Mouse (Mus musculus): ENCODE data around the gene Chd5. TPM values are rescaled to one million over a fixed set of nuclear protein-coding genes. Genes with fewer than 3 reads are reported as not detected.

The Chd5 gene
- polyA plus RNA-seq, 1 experiment from 2014 or later = not detected

DNA sequence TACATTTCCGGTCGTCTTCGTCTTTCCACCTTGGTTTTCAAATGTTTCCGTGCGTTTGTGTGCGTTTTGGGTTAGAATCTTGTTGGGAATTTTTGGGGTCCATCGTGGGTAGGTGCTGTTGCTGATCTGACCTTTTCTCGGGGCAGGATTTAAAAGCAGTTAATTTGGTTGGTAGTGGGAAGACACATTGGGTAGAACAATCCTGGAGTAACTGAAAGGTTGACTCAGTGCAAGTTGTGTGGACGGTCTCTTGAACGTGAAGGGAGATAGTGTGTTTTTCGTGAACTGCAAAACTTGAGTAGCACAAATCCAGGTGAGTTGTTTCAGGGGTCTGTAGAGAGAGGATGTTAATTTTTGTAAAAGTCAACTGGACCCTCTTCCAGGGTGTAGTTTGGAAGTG is 11.9 kb upstream of the Chd5 start:
- 1% methylated on average over 11 of the region's 11 CpGs for WGBS (ENCODE audit: insufficient replicate concordance)
- Histone ChIP-seq H3K27me3 (ENCODE audit: control insufficient read depth, insufficient read depth, low read depth, low read length) (no peaks in the 10 kb centered on the region), H3K27ac (ENCODE audit: low read length) (peak overlapping the region; percentile 57; the same call in 1 of the 2 replicates), H3K9me3 (replicated peaks; ENCODE audit: control insufficient read depth, low read length) (no peaks in the 10 kb centered on the region), H3K4me2 (ENCODE audit: low read depth, low read length) (peak overlapping the region; percentile 79), H3K4me3 (ENCODE audit: low read depth, low read length) (peak overlapping the region; percentile 91), H3K36me3 (ENCODE audit: control insufficient read depth, insufficient read depth) (peaks cover 28% of the 10 kb centered on the region), H3K9ac (ENCODE audit: low read depth, low read length) (peak overlapping the region; percentile 91), H3K4me1 (ENCODE audit: control insufficient read depth, low read depth, low read length) (peaks cover 17% of the 10 kb centered on the region)
- no peak for ATAC-seq (ENCODE audit: low read depth)

DNA sequence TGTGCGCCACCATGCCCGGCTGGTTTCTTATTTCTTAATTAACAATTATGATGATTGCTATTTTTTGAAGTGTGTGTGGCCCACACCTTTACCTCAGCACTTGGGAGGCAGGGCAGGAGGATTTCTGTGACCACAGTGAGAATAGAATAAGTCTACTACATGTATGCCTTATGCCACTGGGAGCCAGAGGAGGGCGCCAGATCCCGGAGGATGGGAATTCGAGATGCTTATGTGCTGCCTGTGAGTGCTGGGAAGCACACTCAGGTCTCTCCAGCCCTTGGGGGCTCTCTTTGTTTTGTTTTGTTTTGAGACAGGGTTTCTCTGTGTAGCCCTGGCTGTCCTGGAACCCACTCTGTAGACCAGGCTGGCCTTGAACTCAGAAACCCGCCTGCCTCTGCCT is 9.8 kb upstream of the Chd5 start:
- 70% methylated on average over 6 of the region's 6 CpGs for WGBS (ENCODE audit: insufficient replicate concordance)

DNA sequence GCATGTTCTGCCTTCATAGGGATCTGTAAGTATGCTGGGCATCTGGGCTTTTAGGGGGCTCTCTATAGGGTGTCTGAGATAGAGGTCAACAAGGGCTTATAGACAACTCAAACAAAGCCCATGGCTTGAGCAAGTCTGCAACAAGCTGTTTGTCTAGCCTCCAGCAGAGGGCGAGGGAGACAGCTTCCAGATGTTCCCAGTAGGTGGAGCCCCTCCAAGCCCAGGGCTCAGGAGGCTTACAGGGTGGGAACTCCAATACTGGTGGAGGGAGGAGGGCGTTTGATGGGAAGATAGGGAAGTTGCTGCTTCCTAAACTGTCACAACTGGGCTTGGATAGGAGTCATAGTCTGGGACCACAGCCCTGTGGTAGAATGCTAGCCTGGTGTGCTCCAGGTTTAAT is 5.5 kb upstream of the Chd5 start:
- H3K36me3 ChIP-seq (ENCODE audit: control insufficient read depth, insufficient read depth) = peaks cover 54% of the 10 kb centered on the region
- H3K9me3 ChIP-seq (replicated peaks; ENCODE audit: control insufficient read depth, low read length) = no peaks in the 10 kb centered on the region
- peak; percentile 32; the same call in 1 of the 2 replicates for ATAC-seq (ENCODE audit: low read depth)
- no peak overlapping the region for H3K27ac ChIP-seq (ENCODE audit: low read length)
- WGBS (ENCODE audit: insufficient replicate concordance) = 37% methylated on average over 2 of the region's 2 CpGs
- H3K4me2 ChIP-seq (ENCODE audit: low read depth, low read length) = no peak overlapping the region
- H3K4me1 ChIP-seq (ENCODE audit: control insufficient read depth, low read depth, low read length) = peaks cover 1% of the 10 kb centered on the region; the same call in 1 of the 2 replicates
- peaks cover 18% of the 10 kb centered on the region for H3K27me3 ChIP-seq (ENCODE audit: control insufficient read depth, insufficient read depth, low read depth, low read length)
- H3K9ac ChIP-seq (ENCODE audit: low read depth, low read length) = no peak overlapping the region
- H3K4me3 ChIP-seq (ENCODE audit: low read depth, low read length) = no peak overlapping the region

More for the DNA sequence above, 9.8 kb upstream of the Chd5 start:
- H3K4me1 ChIP-seq (ENCODE audit: control insufficient read depth, low read depth, low read length) = peaks cover 17% of the 10 kb centered on the region
- H3K27ac ChIP-seq (ENCODE audit: low read length) = no peak overlapping the region
- no peaks in the 10 kb centered on the region for H3K9me3 ChIP-seq (replicated peaks; ENCODE audit: control insufficient read depth, low read length)
- H3K4me2 ChIP-seq (ENCODE audit: low read depth, low read length) = no peak overlapping the region
- H3K9ac ChIP-seq (ENCODE audit: low read depth, low read length) = no peak overlapping the region
- no peak overlapping the region for H3K4me3 ChIP-seq (ENCODE audit: low read depth, low read length)
- ATAC-seq (ENCODE audit: low read depth) = no peak
- no peaks in the 10 kb centered on the region for H3K27me3 ChIP-seq (ENCODE audit: control insufficient read depth, insufficient read depth, low read depth, low read length)
- peaks cover 47% of the 10 kb centered on the region for H3K36me3 ChIP-seq (ENCODE audit: control insufficient read depth, insufficient read depth)

DNA sequence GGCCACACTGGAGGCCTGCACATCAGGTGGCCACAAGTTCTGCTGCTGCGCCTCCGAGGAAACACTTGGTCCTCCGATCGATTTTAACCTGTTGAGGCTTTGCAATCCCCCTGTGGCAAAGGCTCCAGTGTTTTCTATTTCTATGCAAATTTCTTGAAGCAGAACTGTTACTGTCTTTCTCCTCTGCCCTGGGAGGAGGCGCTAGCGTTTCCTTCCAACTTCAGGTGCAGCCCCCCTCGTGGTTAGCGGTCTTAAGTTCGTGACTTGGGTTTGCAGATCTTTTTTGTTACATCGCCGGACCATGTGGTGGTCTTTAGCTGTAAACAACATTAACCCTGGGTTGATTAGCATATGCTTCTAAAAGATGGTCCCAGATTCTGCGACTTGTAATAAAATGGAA is 4.9 kb upstream of the Chd5 start:
- H3K27me3 ChIP-seq (ENCODE audit: control insufficient read depth, insufficient read depth, low read depth, low read length) = peaks cover 24% of the 10 kb centered on the region
- peaks cover 52% of the 10 kb centered on the region for H3K36me3 ChIP-seq (ENCODE audit: control insufficient read depth, insufficient read depth)
- no peak overlapping the region for H3K4me3 ChIP-seq (ENCODE audit: low read depth, low read length)
- H3K9me3 ChIP-seq (replicated peaks; ENCODE audit: control insufficient read depth, low read length) = no peaks in the 10 kb centered on the region
- no peak overlapping the region for H3K4me2 ChIP-seq (ENCODE audit: low read depth, low read length)
- 81% methylated on average over 12 of the region's 12 CpGs for WGBS (ENCODE audit: insufficient replicate concordance)
- no peak overlapping the region for H3K27ac ChIP-seq (ENCODE audit: low read length)
- ATAC-seq (ENCODE audit: low read depth) = no peak
- H3K4me1 ChIP-seq (ENCODE audit: control insufficient read depth, low read depth, low read length) = peaks cover under 1% of the 10 kb centered on the region; the same call in 1 of the 2 replicates
- no peak overlapping the region for H3K9ac ChIP-seq (ENCODE audit: low read depth, low read length)

DNA sequence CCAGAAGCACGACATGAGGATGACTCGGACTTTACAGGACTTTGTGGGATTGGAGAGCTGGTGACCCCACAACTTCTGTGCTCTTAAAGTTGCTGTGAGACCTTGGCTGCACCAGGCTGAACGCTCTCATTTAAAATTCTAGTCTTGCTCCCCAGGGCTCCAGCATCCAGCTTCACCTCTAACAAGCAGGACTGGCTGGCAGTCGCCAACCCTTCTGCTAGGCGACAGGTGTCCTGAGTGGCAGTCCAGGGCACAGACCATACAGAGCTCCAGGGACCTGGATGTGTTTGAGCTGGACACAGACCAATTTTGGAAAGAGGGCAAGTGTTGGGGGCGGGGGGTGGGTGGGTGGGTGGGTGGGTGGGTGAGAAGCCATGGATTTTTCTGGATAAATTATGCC is 679 bp upstream of the Chd5 start:
- Histone ChIP-seq H3K9ac (ENCODE audit: low read depth, low read length) (no peak overlapping the region), H3K4me2 (ENCODE audit: low read depth, low read length) (no peak overlapping the region), H3K4me3 (ENCODE audit: low read depth, low read length) (no peak overlapping the region), H3K9me3 (replicated peaks; ENCODE audit: control insufficient read depth, low read length) (no peaks in the 10 kb centered on the region), H3K4me1 (ENCODE audit: control insufficient read depth, low read depth, low read length) (peaks cover 4% of the 10 kb centered on the region), H3K36me3 (ENCODE audit: control insufficient read depth, insufficient read depth) (peaks cover 15% of the 10 kb centered on the region), H3K27ac (ENCODE audit: low read length) (no peak overlapping the region), H3K27me3 (ENCODE audit: control insufficient read depth, insufficient read depth, low read depth, low read length) (peaks cover 44% of the 10 kb centered on the region)
- no peak for ATAC-seq (ENCODE audit: low read depth)
- 29% methylated on average over 6 of the region's 6 CpGs for WGBS (ENCODE audit: insufficient replicate concordance)

DNA sequence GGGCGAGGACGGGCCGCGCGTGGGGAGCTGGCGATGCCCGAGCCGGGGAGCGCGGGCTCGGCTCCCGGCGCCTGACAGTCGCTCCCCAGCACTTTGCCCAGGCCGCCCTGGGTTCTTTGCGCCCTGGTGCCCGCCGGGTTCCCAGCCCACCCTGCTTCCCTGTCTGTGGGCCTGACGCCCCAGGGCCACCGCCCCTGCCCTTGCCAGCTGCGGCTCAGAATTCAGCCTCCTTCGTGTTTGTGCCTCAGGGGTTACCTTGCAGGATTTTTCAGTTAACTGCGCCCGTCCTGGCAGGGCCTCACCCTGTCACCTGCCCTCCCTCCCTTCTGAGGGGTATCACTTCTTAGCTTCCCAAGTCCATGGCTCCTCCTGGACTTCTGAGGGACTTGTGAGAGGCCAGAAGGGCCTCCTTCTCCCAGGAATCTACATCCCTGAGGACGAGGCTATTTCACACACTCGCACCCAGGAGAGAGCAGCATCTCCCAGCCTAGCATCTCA is 891 bp downstream of the Chd5 start:
- Histone ChIP-seq H3K36me3 (ENCODE audit: control insufficient read depth, insufficient read depth) (no peaks in the 10 kb centered on the region; the same call in 1 of the 2 replicates), H3K9ac (ENCODE audit: low read depth, low read length) (no peak overlapping the region), H3K4me1 (ENCODE audit: control insufficient read depth, low read depth, low read length) (peaks cover 4% of the 10 kb centered on the region), H3K4me3 (ENCODE audit: low read depth, low read length) (peak overlapping the region; percentile 33), H3K27ac (ENCODE audit: low read length) (no peak overlapping the region), H3K9me3 (replicated peaks; ENCODE audit: control insufficient read depth, low read length) (no peaks in the 10 kb centered on the region), H3K27me3 (ENCODE audit: control insufficient read depth, insufficient read depth, low read depth, low read length) (peaks cover 51% of the 10 kb centered on the region), H3K4me2 (ENCODE audit: low read depth, low read length) (peak overlapping the region; percentile 41)
- ATAC-seq (ENCODE audit: low read depth) = no peak
- 4% methylated on average over 26 of the region's 26 CpGs for WGBS (ENCODE audit: insufficient replicate concordance)

DNA sequence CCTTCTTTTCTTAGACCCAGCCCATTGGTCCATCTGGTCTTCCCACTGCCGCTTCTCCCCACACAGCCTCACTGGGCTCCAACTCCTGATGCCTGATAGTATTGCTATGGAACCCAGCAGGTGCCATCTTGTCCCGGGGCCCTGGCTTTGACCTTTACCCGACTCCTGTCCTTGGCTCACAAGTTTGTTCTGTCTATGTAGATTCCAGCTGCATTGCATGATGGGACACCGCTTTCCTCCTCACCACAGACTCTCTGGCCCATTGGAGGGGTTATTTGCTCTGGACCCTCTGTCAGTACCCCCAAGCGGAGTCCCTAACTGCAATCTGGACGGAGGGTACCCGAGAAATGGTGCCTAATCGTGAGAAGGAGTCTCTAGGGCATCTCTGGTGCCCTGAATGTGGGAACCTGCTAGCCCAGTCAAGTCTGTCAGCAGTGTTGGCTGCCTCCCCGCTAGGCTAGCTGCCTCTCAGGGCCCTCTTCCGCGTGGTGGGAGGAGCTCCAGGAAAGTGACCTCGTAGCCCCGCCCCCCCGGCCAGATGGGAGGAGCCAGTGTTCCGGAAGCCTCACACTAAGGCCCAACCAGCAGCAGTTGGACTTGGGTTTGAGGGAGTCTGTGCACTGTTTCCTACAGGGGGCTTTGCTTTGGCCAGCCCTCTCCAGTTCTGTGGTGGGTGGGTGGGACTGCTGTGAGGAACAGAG is 2.3 kb downstream of the Chd5 start:
- Histone ChIP-seq H3K4me1 (ENCODE audit: control insufficient read depth, low read depth, low read length) (peaks cover 11% of the 10 kb centered on the region), H3K27me3 (ENCODE audit: control insufficient read depth, insufficient read depth, low read depth, low read length) (peaks cover 51% of the 10 kb centered on the region), H3K9ac (ENCODE audit: low read depth, low read length) (no peak overlapping the region), H3K9me3 (replicated peaks; ENCODE audit: control insufficient read depth, low read length) (no peaks in the 10 kb centered on the region), H3K4me2 (ENCODE audit: low read depth, low read length) (no peak overlapping the region), H3K27ac (ENCODE audit: low read length) (no peak overlapping the region), H3K36me3 (ENCODE audit: control insufficient read depth, insufficient read depth) (no peaks in the 10 kb centered on the region), H3K4me3 (ENCODE audit: low read depth, low read length) (no peak overlapping the region)
- no peak for ATAC-seq (ENCODE audit: low read depth)
- WGBS (ENCODE audit: insufficient replicate concordance) = 34% methylated on average over 15 of the region's 15 CpGs

DNA sequence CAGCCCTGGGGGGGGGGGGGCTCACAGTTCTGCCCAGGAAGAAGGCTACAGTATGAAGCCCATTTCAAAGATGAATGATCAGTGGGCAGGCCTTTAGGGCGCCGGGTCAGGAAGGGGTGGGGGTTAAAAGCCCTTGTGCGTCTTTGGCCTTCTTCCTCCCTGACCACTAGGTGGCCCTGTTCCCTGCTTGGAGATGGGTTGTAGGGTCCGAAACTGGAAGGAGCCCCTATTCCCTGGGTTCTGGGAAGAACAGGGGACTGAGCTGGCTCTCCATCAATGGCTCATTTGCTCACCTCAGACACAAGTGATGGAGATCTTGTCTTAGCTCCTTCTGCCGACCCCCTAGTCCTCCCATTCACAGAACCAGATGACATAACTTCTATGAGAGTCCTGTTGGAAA is 4.8 kb downstream of the Chd5 start:
- Histone ChIP-seq H3K36me3 (ENCODE audit: control insufficient read depth, insufficient read depth) (no peaks in the 10 kb centered on the region), H3K27me3 (ENCODE audit: control insufficient read depth, insufficient read depth, low read depth, low read length) (peaks cover 30% of the 10 kb centered on the region), H3K9me3 (replicated peaks; ENCODE audit: control insufficient read depth, low read length) (no peaks in the 10 kb centered on the region), H3K4me3 (ENCODE audit: low read depth, low read length) (no peak overlapping the region), H3K27ac (ENCODE audit: low read length) (no peak overlapping the region), H3K4me1 (ENCODE audit: control insufficient read depth, low read depth, low read length) (peaks cover 11% of the 10 kb centered on the region), H3K4me2 (ENCODE audit: low read depth, low read length) (no peak overlapping the region), H3K9ac (ENCODE audit: low read depth, low read length) (no peak overlapping the region)
- 9% methylated on average over 5 of the region's 5 CpGs for WGBS (ENCODE audit: insufficient replicate concordance)
- ATAC-seq (ENCODE audit: low read depth) = no peak

DNA sequence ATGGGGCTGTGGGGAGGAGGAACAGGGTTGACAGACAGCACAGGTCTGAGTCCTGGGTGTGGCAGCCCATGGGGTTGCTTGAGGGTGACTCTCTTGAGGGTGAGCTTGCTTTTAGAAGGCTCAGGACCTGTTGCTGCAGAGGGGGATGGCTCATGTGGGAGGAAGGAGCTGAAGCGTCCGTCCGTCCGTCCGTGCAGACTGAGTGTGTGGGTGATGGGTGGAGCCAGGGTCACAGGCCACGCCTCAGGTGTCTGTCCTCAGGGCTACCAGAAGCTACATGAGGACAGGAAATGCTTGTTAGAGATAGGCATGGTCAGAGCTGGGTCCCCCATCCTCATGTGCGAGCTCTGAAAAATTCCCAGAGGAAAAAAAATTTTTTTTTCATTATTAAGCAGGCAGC is 6.2 kb downstream of the Chd5 start:
- H3K9ac ChIP-seq (ENCODE audit: low read depth, low read length) = no peak overlapping the region
- ATAC-seq (ENCODE audit: low read depth) = no peak
- no peaks in the 10 kb centered on the region for H3K36me3 ChIP-seq (ENCODE audit: control insufficient read depth, insufficient read depth)
- H3K27me3 ChIP-seq (ENCODE audit: control insufficient read depth, insufficient read depth, low read depth, low read length) = peaks cover 21% of the 10 kb centered on the region
- H3K4me1 ChIP-seq (ENCODE audit: control insufficient read depth, low read depth, low read length) = peaks cover 7% of the 10 kb centered on the region
- H3K9me3 ChIP-seq (replicated peaks; ENCODE audit: control insufficient read depth, low read length) = no peaks in the 10 kb centered on the region
- WGBS (ENCODE audit: insufficient replicate concordance) = 12% methylated on average over 7 of the region's 7 CpGs
- no peak overlapping the region for H3K27ac ChIP-seq (ENCODE audit: low read length)
- H3K4me3 ChIP-seq (ENCODE audit: low read depth, low read length) = no peak overlapping the region
- H3K4me2 ChIP-seq (ENCODE audit: low read depth, low read length) = no peak overlapping the region
